Mouse (Mus musculus): ENCODE measurements around the gene Ncapd2. TPM values are rescaled to one million over a fixed set of nuclear protein-coding genes. Genes with fewer than 3 reads are reported as not detected.

Ncapd2 gene
- polyA plus RNA-seq, 1 experiment, result 34.7 TPM

- peaks cover 16% of the 10 kb centered on the region for H3K36me3 ChIP-seq (ENCODE audit: control insufficient read depth, insufficient read depth)
- peak overlapping the region; percentile 66 for H3K4me2 ChIP-seq (ENCODE audit: low read depth)
- peaks cover 16% of the 10 kb centered on the region for H3K79me2 ChIP-seq (ENCODE audit: control insufficient read depth, insufficient read depth)
- H3ac ChIP-seq (ENCODE audit: control insufficient read depth, insufficient read length), result no peak overlapping the region
- H3K27me3 ChIP-seq (ENCODE audit: control insufficient read depth, insufficient read depth, insufficient read length), result no peaks in the 10 kb centered on the region
- TF ChIP-seq E2F4 (IDR thresholded peaks at IDR 0.05; ENCODE audit: insufficient read depth), result no peak
- peak; percentile 91 for TF ChIP-seq POLR2AphosphoS2 (IDR thresholded peaks at IDR 0.05; ENCODE audit: insufficient read length, low read depth)
- TF ChIP-seq CEBPB (IDR thresholded peaks at IDR 0.05; ENCODE audit: insufficient read depth, poor library complexity, severe bottlenecking), result no peak
- peak; percentile 87 for TF ChIP-seq POLR2A (IDR thresholded peaks at IDR 0.05; ENCODE audit: insufficient read length, low read depth)
- peak; percentile 97 for TF ChIP-seq TCF3 (IDR thresholded peaks at IDR 0.05; ENCODE audit: insufficient read length, low read depth)
- peak; percentile 87 for TF ChIP-seq TCF12 (IDR thresholded peaks at IDR 0.05; ENCODE audit: insufficient read depth, poor library complexity, severe bottlenecking)
- TF ChIP-seq REST (IDR thresholded peaks at IDR 0.05; ENCODE audit: insufficient read depth, insufficient read length), result no peak
- TF ChIP-seq MYOG (IDR thresholded peaks at IDR 0.05; ENCODE audit: control insufficient read depth in 1 of 3, insufficient read depth in 1 of 3, insufficient read length in 2 of 3, low read depth in 2 of 3), result peak; percentile 95 to 99 (median 99)
- TF ChIP-seq SRF (IDR thresholded peaks at IDR 0.05; ENCODE audit: control insufficient read depth, insufficient read length, low read depth), result no peak
- peak; percentile 60 to 97 (median 95) for TF ChIP-seq MYOD1 (IDR thresholded peaks at IDR 0.05; ENCODE audit: control insufficient read depth in 1 of 3, insufficient read length in 2 of 3, low read depth in 2 of 3)
- TF ChIP-seq MAX (IDR thresholded peaks at IDR 0.05; ENCODE audit: low read depth), result no peak
- no peak for TF ChIP-seq USF1 (IDR thresholded peaks at IDR 0.05; ENCODE audit: low read depth)
- peak overlapping the region; percentile 15 for H3K4me3 ChIP-seq
Observed at GRCm38 (mm10) chr6:125152212-125153017, 39.1 kb downstream of the Ncapd2 start.

GRCm38 (mm10) chr6:125149569-125149950 lies 41.9 kb downstream of the Ncapd2 start:
- Histone ChIP-seq H3K79me2 (ENCODE audit: control insufficient read depth, insufficient read depth) (peaks cover 32% of the 10 kb centered on the region), H3K27me3 (ENCODE audit: control insufficient read depth, insufficient read depth, insufficient read length) (no peaks in the 10 kb centered on the region), H3K36me3 (ENCODE audit: control insufficient read depth, insufficient read depth) (peaks cover 16% of the 10 kb centered on the region), H3K4me2 (ENCODE audit: low read depth) (peak overlapping the region; percentile 70), H3K4me3 (peak overlapping the region; percentile 98), H3ac (ENCODE audit: control insufficient read depth, insufficient read length) (peak overlapping the region; percentile 60)
- TF ChIP-seq CEBPB (IDR thresholded peaks at IDR 0.05; ENCODE audit: insufficient read depth, poor library complexity, severe bottlenecking) (no peak), TCF12 (IDR thresholded peaks at IDR 0.05; ENCODE audit: insufficient read depth, poor library complexity, severe bottlenecking) (no peak), POLR2AphosphoS2 (IDR thresholded peaks at IDR 0.05; ENCODE audit: insufficient read length, low read depth) (peak; percentile 74), MAX (IDR thresholded peaks at IDR 0.05; ENCODE audit: low read depth) (no peak), POLR2A (IDR thresholded peaks at IDR 0.05; ENCODE audit: insufficient read length, low read depth) (peak; percentile 9)

GRCm38 (mm10) chr6:125148926-125149568 lies 42.5 kb downstream of the Ncapd2 start:
- no peaks in the 10 kb centered on the region for H3K27me3 ChIP-seq (ENCODE audit: control insufficient read depth, insufficient read depth, insufficient read length)
- TF ChIP-seq TCF3 (IDR thresholded peaks at IDR 0.05; ENCODE audit: insufficient read length, low read depth) (peak; percentile 87), CEBPB (IDR thresholded peaks at IDR 0.05; ENCODE audit: insufficient read depth, poor library complexity, severe bottlenecking) (no peak), SRF (IDR thresholded peaks at IDR 0.05; ENCODE audit: control insufficient read depth, insufficient read length, low read depth) (no peak), E2F4 (IDR thresholded peaks at IDR 0.05; ENCODE audit: insufficient read depth) (no peak), REST (IDR thresholded peaks at IDR 0.05; ENCODE audit: insufficient read depth, insufficient read length) (no peak), MYOD1 (IDR thresholded peaks at IDR 0.05; ENCODE audit: control insufficient read depth in 1 of 3, insufficient read length in 2 of 3, low read depth in 2 of 3) (peak; percentile 41 to 93 (median 88)), MYOG (IDR thresholded peaks at IDR 0.05; ENCODE audit: control insufficient read depth in 1 of 3, insufficient read depth in 1 of 3, insufficient read length in 2 of 3, low read depth in 2 of 3) (peak; percentile 87 to 94 (median 93)), USF1 (IDR thresholded peaks at IDR 0.05; ENCODE audit: low read depth) (no peak), TCF12 (IDR thresholded peaks at IDR 0.05; ENCODE audit: insufficient read depth, poor library complexity, severe bottlenecking) (peak; percentile 95), POLR2A (IDR thresholded peaks at IDR 0.05; ENCODE audit: insufficient read length, low read depth) (peak; percentile 60), POLR2AphosphoS2 (IDR thresholded peaks at IDR 0.05; ENCODE audit: insufficient read length, low read depth) (peak; percentile 61), MAX (IDR thresholded peaks at IDR 0.05; ENCODE audit: low read depth) (no peak)
- H3K79me2 ChIP-seq (ENCODE audit: control insufficient read depth, insufficient read depth), result peaks cover 32% of the 10 kb centered on the region
- peak overlapping the region; percentile 60 for H3ac ChIP-seq (ENCODE audit: control insufficient read depth, insufficient read length)
- peak overlapping the region; percentile 70 for H3K4me2 ChIP-seq (ENCODE audit: low read depth)
- H3K36me3 ChIP-seq (ENCODE audit: control insufficient read depth, insufficient read depth), result peaks cover 17% of the 10 kb centered on the region
- peak overlapping the region; percentile 98 for H3K4me3 ChIP-seq

- H3K4me3 ChIP-seq, result peak overlapping the region; percentile 98
Observed at GRCm38 (mm10) chr6:125148251-125148925, 43.1 kb downstream of the Ncapd2 start.

More at GRCm38 (mm10) chr6:125148251-125148925, 43.1 kb downstream of the Ncapd2 start:
- H3K27me3 ChIP-seq (ENCODE audit: control insufficient read depth, insufficient read depth, insufficient read length), result no peaks in the 10 kb centered on the region
- peak overlapping the region; percentile 60 for H3ac ChIP-seq (ENCODE audit: control insufficient read depth, insufficient read length)
- H3K36me3 ChIP-seq (ENCODE audit: control insufficient read depth, insufficient read depth), result peaks cover 12% of the 10 kb centered on the region
- no peak for TF ChIP-seq USF1 (IDR thresholded peaks at IDR 0.05; ENCODE audit: low read depth)
- TF ChIP-seq SRF (IDR thresholded peaks at IDR 0.05; ENCODE audit: control insufficient read depth, insufficient read length, low read depth), result no peak
- peak; percentile 82 to 99 (median 94) for TF ChIP-seq MYOG (IDR thresholded peaks at IDR 0.05; ENCODE audit: control insufficient read depth in 1 of 3, insufficient read depth in 1 of 3, insufficient read length in 2 of 3, low read depth in 2 of 3)
- TF ChIP-seq POLR2A (IDR thresholded peaks at IDR 0.05; ENCODE audit: insufficient read length, low read depth), result peak; percentile 67
- no peak for TF ChIP-seq MAX (IDR thresholded peaks at IDR 0.05; ENCODE audit: low read depth)
- TF ChIP-seq TCF3 (IDR thresholded peaks at IDR 0.05; ENCODE audit: insufficient read length, low read depth), result peak; percentile 92
- TF ChIP-seq E2F4 (IDR thresholded peaks at IDR 0.05; ENCODE audit: insufficient read depth), result no peak
- peak; percentile 43 to 98 (median 94) for TF ChIP-seq MYOD1 (IDR thresholded peaks at IDR 0.05; ENCODE audit: control insufficient read depth in 1 of 3, insufficient read length in 2 of 3, low read depth in 2 of 3)
- peak; percentile 89 for TF ChIP-seq POLR2AphosphoS2 (IDR thresholded peaks at IDR 0.05; ENCODE audit: insufficient read length, low read depth)
- peak; percentile 86 for TF ChIP-seq TCF12 (IDR thresholded peaks at IDR 0.05; ENCODE audit: insufficient read depth, poor library complexity, severe bottlenecking)
- TF ChIP-seq CEBPB (IDR thresholded peaks at IDR 0.05; ENCODE audit: insufficient read depth, poor library complexity, severe bottlenecking), result no peak
- no peak for TF ChIP-seq REST (IDR thresholded peaks at IDR 0.05; ENCODE audit: insufficient read depth, insufficient read length)
- H3K79me2 ChIP-seq (ENCODE audit: control insufficient read depth, insufficient read depth), result peaks cover 32% of the 10 kb centered on the region
- peak overlapping the region; percentile 70 for H3K4me2 ChIP-seq (ENCODE audit: low read depth)
